Mouse (Mus musculus) left cerebral cortex, adult 11 months (tissue): ENCODE measurements at regions not wholly inside any gene's neighbourhood (a gene's known extent, or its start where the extent isn't known, plus 50 kb on each side); places are given as distances from the start of the nearest gene placed in this dataset.
"Not testable (repeated sequence)": the region's sequence is repeated elsewhere in the genome, so short reads cannot be mapped to it uniquely, and the experiment has no call there.

Source experiments
- DNase-seq: peaks from one replicate; pipeline ENCODE4 v3.0.0; 2022; ENCODE audit warnings: low spot score

DNA sequence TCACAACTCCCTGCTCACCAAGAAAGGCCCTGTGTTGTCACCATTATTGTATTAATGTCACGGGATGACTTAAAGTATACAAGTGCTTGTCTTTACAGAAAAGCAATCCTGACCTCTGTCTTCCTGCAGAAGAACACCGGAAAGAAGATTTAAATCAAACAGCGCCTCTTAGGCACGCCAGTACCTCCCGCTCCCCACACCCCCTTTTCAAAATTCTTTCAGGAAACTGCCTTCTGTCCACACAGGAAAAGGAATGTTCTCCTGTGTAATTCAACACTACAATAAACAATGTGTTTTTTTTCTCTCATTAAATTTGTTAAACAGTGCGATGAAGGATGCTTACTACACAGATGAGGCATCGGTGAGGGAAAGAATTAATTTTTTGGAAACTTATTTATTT, 112.6 kb upstream of the Stt3b start:
- DNase-seq, result no peak

DNA sequence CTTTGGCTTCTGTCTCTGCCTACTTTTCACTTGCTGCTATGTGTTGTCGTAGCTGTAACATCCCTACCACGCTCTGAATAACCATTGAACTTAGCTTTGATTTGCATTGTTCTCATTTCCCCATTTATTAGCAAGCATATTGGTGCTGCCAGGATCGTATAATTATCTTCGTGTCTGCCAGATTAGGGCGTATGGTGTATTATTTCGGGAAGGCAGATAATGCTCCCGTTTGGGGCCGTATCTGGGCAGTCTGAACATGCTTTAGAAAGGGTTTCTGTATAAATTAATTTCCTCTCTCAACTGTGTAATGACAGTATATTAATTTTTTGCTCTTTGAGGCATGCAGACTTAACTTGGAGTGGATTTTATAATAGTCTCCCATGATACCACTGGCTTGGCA, 116.5 kb upstream of the Stt3b start:
- DNase-seq, result no peak

DNA sequence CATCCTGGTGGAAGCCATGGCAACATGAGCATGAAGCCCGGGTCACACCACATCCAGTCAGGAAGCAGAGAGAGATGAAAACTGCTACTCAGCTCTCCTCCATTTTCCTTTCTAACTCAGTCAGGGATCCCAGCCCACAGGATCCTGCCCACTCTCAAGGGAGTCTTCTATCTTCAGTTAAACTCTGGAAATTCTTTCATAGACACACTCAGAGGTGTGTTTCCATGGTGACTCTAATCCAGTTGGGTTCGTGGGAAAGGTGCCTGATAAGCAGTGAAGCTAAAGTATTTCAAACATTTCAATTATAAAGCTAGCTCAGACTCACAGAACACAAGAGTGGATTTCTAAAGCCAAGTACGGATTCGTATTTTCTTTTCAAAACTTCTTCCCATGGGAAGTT, 120.0 kb upstream of the Stt3b start:
- DNase-seq, result no peak

DNA sequence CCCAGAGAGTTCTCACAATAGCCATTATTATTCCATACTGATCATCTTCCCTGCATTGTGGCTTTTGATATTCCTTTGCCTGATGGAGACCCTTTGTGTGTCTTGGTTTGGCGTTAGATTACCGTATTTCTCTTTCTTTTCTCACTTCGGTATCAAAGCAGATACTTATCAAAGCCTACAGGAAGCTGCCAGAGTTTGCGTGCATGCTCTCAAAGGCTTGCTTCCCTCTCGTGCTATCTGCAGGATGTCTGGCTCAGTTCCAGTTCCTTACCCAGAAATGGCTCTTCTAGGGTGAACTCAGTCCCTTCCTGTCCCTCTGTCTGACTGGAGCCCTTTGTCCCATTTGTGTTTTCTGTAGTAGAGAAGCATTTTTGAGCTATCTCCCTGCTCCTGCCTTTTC, 124.5 kb upstream of the Stt3b start:
- DNase-seq, result no peak

DNA sequence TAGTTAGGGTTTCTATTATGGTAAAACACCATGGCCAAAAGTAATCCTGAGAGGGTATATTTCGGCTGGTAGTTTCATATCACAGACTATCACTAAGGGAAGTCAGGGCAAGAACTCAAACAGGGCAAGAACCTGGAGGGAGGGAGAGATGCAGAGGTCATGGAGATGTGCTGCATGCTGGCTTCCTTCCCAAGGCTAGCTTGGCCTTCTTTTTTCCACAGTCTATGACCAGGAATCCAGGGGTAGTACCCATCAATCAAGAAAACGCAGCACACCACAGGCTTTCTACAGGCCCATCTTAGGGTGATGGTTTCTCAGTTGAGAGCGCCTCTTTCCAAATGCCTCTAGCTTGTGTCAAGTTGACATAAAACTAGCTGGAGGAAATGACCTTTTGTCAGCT, 126.1 kb upstream of the Stt3b start:
- no peak for DNase-seq

DNA sequence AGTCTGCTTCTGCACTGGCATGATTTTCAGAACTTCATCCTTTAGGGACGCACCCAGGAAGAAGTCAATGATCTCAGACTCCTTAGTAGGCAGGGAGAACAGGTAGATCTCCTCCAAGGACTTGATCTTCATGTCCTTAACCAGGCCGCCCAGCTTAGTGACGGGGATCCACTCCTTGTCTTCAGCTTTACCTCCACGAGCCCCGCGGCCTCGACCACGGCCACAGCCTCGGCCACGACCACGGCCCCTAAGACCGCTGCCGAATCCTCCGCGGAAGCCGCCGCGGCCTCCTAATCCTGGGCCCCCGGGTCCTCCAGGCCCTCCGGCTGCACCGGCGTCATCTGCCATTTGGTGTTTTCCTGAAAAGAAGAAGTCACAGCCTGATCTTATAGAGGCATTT, 128.0 kb upstream of the Stt3b start:
- not testable (repeated sequence) for DNase-seq

DNA sequence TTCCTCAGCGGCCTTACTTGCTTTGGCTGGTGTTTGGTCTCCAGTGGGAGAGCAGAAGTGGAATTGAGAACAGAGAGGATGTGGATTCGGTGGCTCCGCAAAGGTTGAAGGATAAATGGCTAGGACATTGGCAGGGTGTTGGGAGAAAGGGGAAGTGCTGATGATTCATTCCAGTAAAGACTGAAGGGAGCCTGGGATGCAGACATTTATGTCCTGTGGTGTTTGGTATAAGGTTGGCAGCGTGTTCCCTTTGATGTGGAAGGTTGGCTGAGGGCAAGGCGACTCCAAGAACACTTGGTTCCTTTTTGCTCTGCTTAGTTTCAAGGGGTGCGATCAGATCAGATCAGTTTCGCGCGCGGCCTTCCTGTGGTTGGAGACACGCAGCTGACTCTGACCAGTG, 136.5 kb upstream of the Stt3b start:
- no peak for DNase-seq

DNA sequence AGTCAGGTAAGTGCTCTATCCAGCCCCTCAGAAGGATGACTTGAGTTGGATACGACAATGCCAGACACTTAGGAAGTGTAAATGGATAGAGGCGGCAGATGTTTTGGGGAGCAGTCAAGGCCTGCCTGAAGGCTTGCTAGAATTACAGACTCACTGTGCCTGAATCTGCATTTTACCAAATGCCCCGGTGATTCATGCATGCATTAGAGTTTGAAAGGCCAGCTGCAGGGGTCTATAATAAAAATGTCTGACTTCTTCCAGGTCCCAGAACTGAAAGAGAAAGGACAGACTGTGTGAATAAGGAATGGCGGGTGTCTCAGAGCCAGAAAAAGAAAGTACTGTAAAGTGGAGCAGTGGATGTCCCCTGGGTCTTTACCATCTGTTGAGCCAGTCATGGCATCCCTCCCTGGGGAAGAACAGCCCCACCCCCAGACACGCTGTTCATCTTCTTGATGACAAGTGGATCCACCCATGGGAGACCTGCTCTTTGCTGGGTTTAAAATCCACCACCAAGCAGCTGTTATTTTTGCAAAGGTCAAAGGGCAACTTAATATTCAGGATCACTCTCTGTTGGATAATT, 140.6 kb upstream of the Stt3b start:
- no peak for DNase-seq

DNA sequence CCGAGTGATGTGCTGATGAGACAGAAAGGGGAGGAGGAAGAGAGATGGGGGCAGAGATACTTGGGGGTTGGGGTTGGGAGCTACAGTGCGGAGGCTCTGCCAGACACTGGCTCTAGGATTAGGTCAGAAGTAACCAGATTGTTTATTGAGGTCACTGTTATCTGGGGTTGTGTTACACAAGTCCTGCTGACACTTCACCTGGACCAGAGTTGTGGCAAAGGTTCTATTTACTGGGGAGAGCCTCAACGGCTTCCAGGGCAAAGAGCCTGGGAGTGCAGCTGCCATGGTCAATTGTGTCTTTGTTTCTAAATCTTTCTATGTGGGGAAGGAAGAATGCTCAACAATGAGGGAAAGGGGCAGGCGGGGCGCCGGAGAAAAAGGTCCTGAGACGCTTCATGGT, 144.6 kb upstream of the Stt3b start:
- DNase-seq, result no peak

DNA sequence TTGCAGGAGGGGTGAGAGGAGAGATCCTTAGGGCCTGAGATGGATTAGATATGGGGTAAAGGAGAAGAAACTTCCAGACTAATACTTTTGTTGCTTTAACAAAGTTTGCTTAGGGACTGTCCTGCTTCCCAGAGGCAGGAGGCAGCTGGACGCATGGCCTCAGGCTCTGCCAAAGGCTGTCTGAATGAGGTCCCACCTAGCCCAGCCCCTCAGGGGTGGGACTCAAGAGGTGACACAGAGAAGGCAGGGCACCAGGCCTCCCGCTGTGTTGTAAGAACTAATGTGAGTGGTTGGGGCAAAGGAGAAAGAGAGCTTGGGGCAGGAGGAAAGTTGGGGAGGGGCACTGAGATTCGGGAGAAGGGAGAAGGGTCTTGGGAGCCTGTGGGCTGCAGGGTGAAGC, 145.9 kb upstream of the Stt3b start:
- DNase-seq, result no peak

DNA sequence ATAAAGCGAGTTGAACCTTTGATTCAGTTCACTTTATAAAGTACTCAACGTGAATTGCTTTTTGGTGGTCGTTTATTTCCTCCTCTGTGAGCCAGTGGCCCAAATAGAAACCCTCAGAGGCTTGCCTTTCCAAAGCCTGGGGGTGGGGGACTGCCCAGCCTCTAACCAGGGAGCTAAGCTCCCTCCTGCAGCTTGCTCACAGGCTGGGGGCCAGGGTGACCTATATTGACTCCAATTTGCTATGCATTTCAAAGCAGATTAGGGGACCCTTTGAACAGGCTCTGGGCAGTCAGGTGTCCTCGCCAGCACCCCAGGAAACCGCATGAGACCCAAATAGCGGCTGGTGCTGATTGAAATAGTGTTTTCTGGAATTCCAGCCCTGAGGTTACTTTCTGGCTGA, 146.4 kb upstream of the Stt3b start:
- no peak for DNase-seq

DNA sequence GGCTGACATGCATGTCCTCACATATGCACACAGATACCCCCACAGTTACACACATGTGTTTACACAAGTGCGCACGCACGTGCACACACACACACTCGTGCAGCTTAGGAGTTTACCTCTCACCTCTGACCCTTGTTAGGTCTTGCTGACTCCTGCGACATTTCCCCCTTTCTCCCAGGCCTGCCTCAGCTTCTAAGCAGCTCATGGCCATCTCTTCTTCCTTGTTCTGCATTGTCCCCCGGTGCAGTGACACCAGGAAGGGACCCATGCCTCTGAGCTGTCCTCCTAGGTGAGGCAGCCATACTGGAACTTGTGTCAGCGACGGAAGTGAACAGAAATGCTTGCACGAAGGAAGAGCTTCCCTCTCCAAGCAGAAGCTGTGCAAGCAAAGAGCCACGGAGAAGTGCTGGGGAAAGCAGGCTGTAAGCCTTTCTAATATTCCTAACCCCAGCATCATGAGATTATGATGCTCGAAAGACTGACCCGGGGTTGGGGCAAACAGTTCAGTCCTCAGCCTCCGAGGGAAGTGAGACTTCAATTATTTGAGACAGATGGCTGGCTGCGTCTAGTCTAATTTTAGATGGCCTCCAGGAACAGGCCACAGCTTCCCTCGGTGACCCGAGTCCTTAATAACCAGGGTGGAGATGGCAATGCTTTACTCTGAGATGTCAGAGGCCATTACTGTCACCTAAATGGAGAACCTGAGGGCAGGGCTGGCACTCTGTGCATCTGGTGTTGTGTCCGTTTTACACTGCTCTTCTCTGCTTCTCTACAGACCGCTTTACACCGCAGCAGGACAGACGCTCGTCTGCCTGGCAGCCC, 147.9 kb upstream of the Stt3b start:
- DNase-seq, result no peak

DNA sequence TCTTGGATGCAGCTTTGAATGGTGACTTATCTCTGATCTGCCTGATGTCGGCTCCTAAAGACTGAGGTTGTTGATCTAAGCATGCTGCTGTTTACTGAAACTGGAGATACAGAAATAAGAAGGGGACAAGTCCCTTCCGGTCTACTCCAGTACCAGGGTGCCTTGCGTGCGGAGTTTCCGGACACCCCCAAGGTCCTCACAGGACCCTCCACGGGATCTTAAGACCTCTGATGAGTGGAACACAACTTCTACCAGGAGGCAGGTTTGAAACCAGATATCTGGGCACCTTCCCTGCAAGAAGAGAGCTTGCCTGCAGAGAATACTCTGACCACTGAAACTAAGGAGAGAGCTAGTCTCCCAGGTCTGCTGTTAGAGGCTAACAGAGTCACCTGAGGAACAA, 148.9 kb upstream of the Stt3b start:
- not testable (repeated sequence) for DNase-seq

DNA sequence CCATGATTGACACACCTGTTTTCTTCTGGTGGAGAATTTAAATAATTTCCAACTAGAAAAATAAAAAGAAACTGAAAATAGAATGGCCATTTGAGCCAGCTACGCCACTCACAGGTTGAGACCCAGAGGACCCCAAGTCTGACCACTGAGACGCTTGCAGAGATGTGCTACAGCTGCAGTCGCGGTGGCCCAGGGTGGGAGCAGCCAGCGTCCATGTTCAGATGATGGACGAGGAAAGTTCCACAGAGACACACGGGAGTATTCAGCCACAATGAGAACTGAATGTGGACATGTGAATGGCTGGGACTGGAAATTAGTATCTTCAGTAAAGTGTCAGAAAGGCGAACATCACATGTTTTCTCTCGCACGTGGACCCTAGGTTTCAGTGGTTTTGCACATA, 155.1 kb upstream of the Stt3b start:
- DNase-seq, result no peak

DNA sequence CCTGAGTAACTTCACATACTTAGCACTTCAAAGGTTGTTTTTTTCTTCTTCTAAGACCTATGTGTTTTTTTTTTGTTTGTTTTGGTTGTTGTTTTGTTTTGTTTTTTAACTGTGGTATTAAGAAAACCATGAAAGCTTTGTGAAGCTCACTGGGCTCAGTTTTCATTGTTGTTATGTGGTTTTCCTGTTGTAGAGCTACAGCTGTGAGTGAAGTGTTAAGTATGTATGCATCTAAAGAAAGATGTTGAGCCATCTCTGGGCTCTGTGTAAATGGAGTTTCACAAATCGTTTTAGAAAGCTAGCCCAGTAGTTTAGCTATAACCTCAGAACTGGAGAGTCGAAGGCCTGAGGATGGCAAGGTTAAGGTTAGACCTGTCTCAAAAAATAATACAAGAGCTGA, 158.4 kb upstream of the Stt3b start:
- DNase-seq, result no peak

DNA sequence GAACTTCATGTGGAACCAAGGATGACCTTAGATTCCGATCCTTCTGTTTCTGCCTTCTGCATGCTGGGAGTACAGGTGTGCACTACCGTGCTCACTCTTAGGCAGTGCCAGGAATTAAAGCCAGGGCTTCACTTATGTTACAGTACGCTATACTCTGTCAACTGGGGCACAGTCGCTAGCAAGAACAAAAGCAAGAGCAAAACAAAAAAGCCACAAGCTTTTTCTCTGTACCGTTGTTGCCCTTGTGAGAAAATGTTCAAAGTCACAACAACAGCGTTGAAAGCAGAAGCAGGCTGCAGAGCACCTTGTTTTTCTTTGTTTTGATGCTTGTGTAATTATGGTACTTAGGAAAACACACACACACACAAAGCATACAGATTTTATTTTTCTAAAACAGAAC, 161.4 kb upstream of the Stt3b start:
- DNase-seq, result no peak

DNA sequence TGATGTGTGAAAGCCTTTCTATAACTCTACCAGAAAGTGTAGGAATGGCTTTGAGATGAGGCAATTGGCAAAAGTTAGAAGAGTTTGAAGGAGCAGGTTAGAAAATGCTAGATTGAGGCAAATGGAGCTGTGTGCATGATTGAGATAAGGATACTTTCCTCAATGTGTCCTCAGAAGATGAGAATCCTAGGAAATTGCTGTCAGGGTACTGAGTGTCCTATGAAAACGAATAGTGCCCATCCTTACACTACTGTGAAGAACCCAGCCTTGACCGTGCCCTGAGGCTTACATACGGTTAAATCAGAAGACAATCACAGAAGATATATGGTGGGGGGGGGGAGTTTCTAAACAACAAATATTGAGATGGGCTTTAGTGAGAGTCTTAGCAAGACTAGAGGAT, 162.8 kb upstream of the Stt3b start:
- DNase-seq, result no peak

DNA sequence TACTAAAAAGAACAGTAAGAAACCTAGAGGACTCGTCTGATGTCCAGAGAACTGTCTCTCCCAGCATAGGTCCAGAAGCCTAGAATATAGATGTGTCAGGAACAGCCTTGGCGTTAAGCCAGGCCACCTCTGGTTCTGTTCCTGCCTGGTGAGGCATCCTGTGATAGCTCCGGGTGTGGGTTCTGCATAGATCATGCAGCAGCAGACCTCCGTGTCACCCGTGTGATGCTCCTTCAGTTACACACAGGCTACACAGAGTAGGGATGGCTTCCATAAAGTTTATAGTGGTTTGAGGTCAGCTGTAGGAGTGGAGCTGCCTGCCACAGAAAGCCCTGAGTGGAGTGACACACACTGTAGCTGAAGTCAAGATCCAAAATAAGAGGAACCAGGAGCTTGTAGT, 163.6 kb upstream of the Stt3b start:
- no peak for DNase-seq

DNA sequence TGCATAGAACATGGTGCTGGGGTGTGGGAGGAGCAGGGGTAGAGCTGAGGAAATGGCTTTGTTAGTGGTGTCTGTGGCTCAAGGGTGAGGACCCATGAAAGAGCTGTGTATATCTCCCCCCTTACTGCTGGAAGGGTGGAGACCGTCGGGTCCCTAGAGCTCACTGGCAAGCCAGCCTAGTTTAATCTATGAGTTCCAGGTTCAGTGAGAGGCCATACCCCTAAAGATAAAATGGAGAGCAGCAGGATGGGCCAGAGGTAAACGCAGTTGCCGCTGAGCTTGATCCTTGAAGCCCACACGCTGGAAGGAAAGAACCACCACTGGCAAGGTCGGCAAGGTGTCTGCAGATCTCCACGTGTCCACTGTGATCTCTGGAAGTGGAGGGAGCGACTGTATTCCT, 164.1 kb upstream of the Stt3b start:
- DNase-seq, result no peak

DNA sequence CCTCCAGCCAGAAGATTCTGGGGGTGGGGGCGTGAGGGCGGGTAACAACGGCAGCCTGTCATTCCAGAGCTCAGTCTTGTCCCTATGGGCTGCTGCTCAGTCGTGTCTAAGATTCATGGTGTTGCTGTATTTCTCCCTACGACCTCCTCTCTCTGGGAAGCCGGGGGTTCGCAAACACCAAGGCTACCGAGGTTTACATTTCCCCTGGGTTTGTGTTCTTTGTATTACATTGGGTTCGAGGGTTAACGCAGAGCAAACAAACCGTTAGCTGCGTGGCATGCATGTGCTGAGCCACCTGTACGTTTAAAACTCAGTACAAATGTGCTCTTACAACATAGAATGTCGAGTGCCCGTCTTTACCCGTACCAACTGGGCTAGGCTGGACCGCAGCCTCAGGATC, 166.0 kb upstream of the Stt3b start:
- DNase-seq, result no peak

DNA sequence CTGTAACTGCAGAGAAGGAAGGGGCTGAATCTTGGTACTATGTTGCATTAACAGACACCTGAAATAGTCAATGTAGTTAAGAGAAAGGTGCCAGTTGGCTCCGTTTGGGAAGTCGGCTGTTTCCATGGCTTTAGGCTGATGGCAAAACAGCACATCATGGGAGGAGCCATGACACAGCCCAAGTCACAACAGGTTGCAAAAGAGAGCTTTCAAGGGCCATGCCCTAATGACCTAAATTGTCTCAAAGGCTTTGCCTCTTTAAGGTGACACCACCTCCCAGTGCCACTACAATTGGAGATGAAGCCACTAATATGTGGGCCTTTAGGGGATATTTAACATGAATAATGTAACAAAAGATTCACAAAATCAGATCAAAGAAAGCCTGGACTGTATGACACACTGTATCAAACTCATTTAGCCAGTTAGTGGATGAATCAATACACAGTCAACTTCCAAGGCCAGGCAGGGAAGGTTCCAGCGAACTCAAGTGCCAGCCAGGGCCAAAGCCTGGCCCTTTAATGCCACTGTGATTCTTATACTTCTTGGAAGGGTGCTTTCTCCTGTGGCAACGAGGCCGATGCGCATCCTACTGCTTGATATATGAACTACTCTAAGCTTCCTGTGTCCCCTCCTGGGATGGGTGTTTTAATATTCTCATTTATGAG, 167.5 kb upstream of the Stt3b start:
- DNase-seq, result no peak

DNA sequence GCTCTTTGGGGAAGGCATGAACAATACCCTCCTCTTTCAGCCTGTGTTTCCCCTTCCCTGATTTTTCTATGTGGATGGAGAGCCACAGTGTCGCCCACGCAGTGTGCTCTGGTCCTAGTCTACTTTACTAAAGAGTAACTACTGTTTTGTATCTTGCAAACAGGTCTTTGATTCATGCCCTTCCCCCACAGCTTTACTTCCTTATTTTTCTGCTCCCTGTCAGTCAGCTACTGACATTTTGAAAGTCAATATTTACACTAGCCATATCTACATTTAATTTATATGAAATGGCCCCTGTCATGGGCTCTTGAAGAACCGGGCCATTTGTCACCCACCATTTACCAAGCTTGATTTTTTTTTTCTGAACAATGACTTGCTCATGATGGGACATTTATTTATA, 168.7 kb upstream of the Stt3b start:
- no peak for DNase-seq

DNA sequence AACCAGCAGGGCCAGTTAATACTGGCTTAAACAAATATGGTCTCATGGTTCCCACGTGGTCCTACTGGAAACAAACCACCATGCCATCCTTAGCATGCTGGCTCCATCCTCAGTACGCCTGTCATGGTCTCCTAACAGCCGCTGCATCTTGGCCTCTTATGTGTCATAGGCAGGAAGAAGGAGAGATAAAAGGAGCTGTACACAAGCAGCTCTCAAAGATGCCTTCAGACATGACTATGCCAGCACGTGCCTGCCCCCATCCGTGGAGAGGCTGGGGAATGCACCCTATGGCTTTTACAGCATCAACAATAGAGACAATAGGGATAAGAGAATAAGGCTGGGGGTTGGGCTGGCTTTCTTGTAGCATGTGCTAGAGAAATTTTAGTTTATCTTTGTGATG, 171.0 kb upstream of the Stt3b start:
- DNase-seq, result no peak

DNA sequence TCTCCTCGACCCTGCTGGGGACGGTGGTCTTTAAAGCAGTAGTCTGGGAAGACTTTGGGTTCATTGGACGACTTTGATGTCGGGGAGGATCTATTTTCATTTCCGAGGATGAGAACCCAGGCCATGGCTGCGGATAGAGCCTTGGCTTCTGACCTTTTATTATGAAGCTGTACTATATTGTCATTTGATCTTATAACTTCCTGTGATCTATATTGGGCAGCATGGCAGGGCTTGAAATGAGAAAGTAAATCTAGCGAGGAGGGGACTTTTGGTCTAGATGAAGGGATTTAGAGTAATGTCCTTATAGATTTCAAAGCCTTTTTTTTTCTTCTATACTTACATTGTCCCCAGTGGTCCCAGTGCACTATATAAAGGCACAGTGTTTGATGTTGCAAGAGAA, 172.8 kb upstream of the Stt3b start:
- no peak for DNase-seq
